Mouse (Mus musculus) limb, embryonic 14.5 days (tissue): ENCODE results near the gene Ttll1. TPM values are rescaled to one million over a fixed set of nuclear protein-coding genes. Genes with fewer than 3 reads are reported as not detected.
"Not testable (repeated sequence)": the region's sequence is repeated elsewhere in the genome, so short reads cannot be mapped to it uniquely, and the experiment has no call there.

Source experiments
- ATAC-seq: fragments of 200-750 bp; cut with Nextera tagmentation; 2 replicates; pipeline ENCODE4 v1.8.0; 2017; ENCODE audit warnings: low read depth, moderate number of reproducible peaks, moderate TSS enrichment; ENCODE audit not compliant: low FRiP score
- DNase-seq: peaks from one replicate; pipeline ENCODE4 v3.0.0-alpha.2; 2015; ENCODE audit warnings: low spot score
- H3K27ac ChIP-seq: fragments of 300-500 bp; sonication (generic); replicated peaks from 2 replicates; pipeline ENCODE4 v1.5.1; 2014; ENCODE audit warnings: low read depth, mild to moderate bottlenecking, low read length, moderate library complexity, mixed read lengths
- H3K27me3 ChIP-seq: fragments of 300-500 bp; sonication (generic); 2 replicates; pipeline ENCODE4 v1.6.1; 2014; ENCODE audit warnings: low read length, mixed read lengths; ENCODE audit not compliant: control insufficient read depth, insufficient read depth
- H3K36me3 ChIP-seq: fragments of 300-500 bp; sonication (generic); 2 replicates; pipeline ENCODE4 v1.6.1; 2014; ENCODE audit warnings: mild to moderate bottlenecking, low read length, moderate library complexity, mixed read lengths; ENCODE audit not compliant: control insufficient read depth, insufficient read depth
- H3K4me1 ChIP-seq: fragments of 300-500 bp; sonication (generic); 2 replicates; pipeline ENCODE4 v1.6.1; 2014; ENCODE audit warnings: antibody characterized with exemption, low read length, mixed read lengths; ENCODE audit not compliant: control insufficient read depth, insufficient read depth
- H3K4me2 ChIP-seq: fragments of 300-500 bp; sonication (generic); replicated peaks from 2 replicates; pipeline ENCODE4 v1.6.1; 2014; ENCODE audit warnings: low read depth, mild to moderate bottlenecking, low read length, moderate library complexity; ENCODE audit not compliant: severe bottlenecking
- H3K4me3 ChIP-seq: fragments of 300-500 bp; sonication (generic); replicated peaks from 2 replicates; pipeline ENCODE4 v1.5.1; 2014; ENCODE audit warnings: low read length
- H3K9ac ChIP-seq: fragments of 300-500 bp; sonication (generic); 2 replicates; pipeline ENCODE4 v1.6.1; 2014; ENCODE audit warnings: mild to moderate bottlenecking, low read depth, low read length, moderate library complexity; ENCODE audit not compliant: severe bottlenecking
- H3K9me3 ChIP-seq: fragments of 300-500 bp; sonication (generic); 2 replicates; pipeline ENCODE4 v1.6.1; 2016; ENCODE audit warnings: low read length; ENCODE audit not compliant: control insufficient read depth
- POLR2A ChIP-seq: fragments of 200-500 bp; IDR thresholded peaks from 2 replicates; pipeline ENCODE4 v1.8.0; 2012; ENCODE audit warnings: inconsistent platforms, mild to moderate bottlenecking, moderate library complexity, borderline replicate concordance; ENCODE audit not compliant: insufficient read depth, insufficient read length; ENCODE audit errors: extremely low read depth
- WGBS: fragments of 180-500 bp; shearing (Covaris S2); extraction: QIAGEN DNeasy Blood & Tissue Kit; methylation state at CpG from one replicate; pipeline ENCODE4 v1.1.7; 2014; 5-methylcytosine and 5-hydroxymethylcytosine counted together
- polyA plus RNA-seq, 2 experiments: library from polyadenylated mRNA; depleted of rRNA in 1 of 2; stranded (reverse) in 1 of 2; unstranded in 1 of 2; fragments of >200 nt; fragmentation: Nextera tagmentation in 1 of 2; extraction: Ambion mirVana in 1 of 2; gene quantifications; 2 replicates each; pipeline versions ENCODE4 v1.2.1 to v1.2.3; 2012 to 2014

Gene Ttll1
- polyA plus RNA-seq, 2 experiments, result 9.0 to 13.0 TPM

DNA sequence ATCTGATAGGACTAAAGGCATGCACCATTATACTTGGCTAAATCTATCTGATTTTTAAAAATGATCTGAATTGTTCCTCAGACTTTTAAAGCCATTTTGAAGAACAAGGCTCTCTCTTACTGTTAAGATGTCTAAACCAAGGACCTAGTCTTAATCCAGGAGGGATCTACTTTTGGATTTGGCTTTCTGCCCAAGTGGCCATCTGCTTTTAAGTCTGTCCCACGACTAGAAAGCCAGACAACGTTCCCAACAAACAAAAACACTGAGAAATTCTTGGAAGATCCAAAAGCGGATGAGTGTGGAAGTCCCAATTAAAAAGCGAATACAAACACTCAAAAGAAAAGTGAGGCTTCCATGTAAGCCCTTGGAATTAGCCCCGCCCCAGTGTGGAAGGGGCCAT, 4.3 kb upstream of the Ttll1 start:
- ATAC-seq (no peak), DNase-seq (no peak)
- Histone ChIP-seq H3K36me3 (no peaks in the 10 kb centered on the region), H3K4me1 (peaks cover 3% of the 10 kb centered on the region; the same call in 1 of the 2 replicates), H3K9ac (no peak overlapping the region), H3K4me3 (no peak overlapping the region), H3K27ac (no peak overlapping the region), H3K27me3 (no peaks in the 10 kb centered on the region), H3K4me2 (no peak overlapping the region), H3K9me3 (no peaks in the 10 kb centered on the region)
- TF ChIP-seq POLR2A, result no peak
- WGBS, result 69% methylated on average over 5 of the region's 5 CpGs

DNA sequence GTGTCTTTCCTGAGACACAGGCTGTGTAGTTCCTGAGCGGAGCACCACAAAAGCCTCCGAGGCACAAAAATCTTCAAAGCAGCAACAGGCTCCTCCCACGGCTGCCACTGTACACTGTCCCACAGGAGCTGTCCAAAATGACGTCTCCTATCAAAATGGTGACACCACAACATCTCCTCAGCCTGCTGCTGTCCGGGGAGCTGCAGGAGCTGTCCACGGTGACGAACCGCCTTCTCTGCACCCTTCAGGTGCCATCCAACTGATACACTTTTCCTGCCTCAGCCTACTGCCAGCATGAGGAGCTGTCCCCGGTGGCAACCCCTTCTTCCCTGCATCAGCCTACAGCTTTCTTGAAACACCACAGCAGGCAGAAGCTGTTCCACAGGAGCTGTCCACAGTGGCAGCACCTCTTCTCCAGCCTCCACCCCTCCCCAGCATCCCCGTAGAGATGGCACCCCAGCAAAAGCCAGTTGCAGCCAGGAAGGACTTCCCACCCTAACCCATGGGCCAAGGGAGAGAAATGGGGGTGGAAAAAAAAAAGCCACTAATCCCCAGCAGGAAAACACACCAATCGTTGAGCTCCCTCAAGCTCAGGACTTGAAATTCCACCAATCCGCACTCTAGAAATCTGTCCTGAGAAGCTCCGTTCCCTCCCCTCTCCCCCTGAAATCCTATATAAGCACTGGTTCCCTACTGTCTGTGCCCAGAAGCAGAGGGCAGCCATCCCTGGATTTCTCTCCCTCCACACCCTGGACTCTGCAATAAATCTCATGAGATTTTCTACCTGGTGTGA, 2.0 kb upstream of the Ttll1 start:
- no peak overlapping the region for H3K9ac ChIP-seq
- no peaks in the 10 kb centered on the region for H3K36me3 ChIP-seq
- DNase-seq, result no peak
- no peak overlapping the region for H3K4me2 ChIP-seq
- WGBS, result 68% methylated on average over 13 of the region's 13 CpGs
- peaks cover 3% of the 10 kb centered on the region; the same call in 1 of the 2 replicates for H3K4me1 ChIP-seq
- H3K27ac ChIP-seq, result no peak overlapping the region
- no peak overlapping the region for H3K4me3 ChIP-seq
- H3K27me3 ChIP-seq, result no peaks in the 10 kb centered on the region
- TF ChIP-seq POLR2A, result no peak
- ATAC-seq, result no peak
- no peaks in the 10 kb centered on the region for H3K9me3 ChIP-seq

DNA sequence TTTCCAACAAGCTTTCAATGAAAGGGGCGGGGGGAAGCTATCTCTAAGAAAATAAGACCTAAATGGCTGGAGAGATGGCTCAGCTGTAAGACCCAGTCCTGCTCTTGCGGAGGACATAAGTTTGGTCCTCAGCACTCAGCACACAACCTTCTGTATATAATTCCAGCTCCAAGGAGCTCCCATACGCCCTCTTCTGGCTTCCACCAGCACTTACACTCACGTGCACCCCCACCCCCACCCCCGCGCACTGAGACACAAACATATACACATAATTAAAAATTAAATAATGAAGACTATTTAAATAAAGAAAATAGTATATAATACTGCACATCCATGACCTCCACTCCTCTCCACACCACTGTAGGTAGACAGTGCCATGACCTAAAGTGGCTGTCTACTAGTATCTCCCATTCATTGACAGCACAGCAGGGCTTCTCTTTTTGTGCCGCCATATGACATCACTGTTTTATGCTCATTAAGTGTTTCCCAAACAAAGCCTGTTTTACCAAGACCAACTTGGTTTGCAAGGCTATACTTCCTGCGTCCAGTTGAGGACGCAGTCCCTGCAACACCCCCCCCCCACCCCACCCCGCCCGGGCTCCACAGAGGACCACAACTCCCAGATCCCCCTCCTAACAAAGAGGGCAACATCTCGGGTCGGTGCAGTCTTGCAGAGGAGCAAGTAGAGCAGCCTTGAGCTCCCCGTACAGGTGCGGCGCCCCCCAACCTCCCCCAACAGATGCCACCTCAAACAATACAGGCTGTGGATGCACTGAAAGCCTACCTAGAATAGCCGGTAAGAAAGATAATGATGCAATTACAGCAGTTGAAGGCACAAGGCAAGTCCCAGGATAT, 516 bp downstream of the Ttll1 start:
- H3K9me3 ChIP-seq, result no peaks in the 10 kb centered on the region
- H3K9ac ChIP-seq, result peak overlapping the region; percentile 52
- no peak overlapping the region for H3K27ac ChIP-seq
- H3K27me3 ChIP-seq, result no peaks in the 10 kb centered on the region
- no peak for TF ChIP-seq POLR2A
- H3K4me3 ChIP-seq, result peak overlapping the region; percentile 48
- ATAC-seq (peak; percentile 61), DNase-seq (no peak)
- peak overlapping the region; percentile 71 for H3K4me2 ChIP-seq
- WGBS, result 29% methylated on average over 17 of the region's 17 CpGs
- H3K4me1 ChIP-seq, result peaks cover 3% of the 10 kb centered on the region; the same call in 1 of the 2 replicates
- H3K36me3 ChIP-seq, result no peaks in the 10 kb centered on the region

GRCm38 (mm10) chr15:83501483-83501882, 9.2 kb downstream of the Ttll1 start:
- not testable (repeated sequence) for H3K27ac ChIP-seq, ATAC-seq, DNase-seq, H3K4me2 ChIP-seq, H3K9ac ChIP-seq, H3K4me3 ChIP-seq, H3K9me3 ChIP-seq, H3K4me1 ChIP-seq, H3K27me3 ChIP-seq
- 84% methylated on average over 6 of the region's 6 CpGs for WGBS
- H3K36me3 ChIP-seq, result peaks cover 22% of the 10 kb centered on the region

- no peak overlapping the region for H3K27ac ChIP-seq
- H3K36me3 ChIP-seq, result peaks cover 32% of the 10 kb centered on the region
- H3K4me2 ChIP-seq, result no peak overlapping the region
- no peaks in the 10 kb centered on the region for H3K4me1 ChIP-seq
- H3K9ac ChIP-seq, result no peak overlapping the region
- DNase-seq (no peak), ATAC-seq (no peak)
- no peaks in the 10 kb centered on the region for H3K27me3 ChIP-seq
- no peak overlapping the region for H3K4me3 ChIP-seq
- TF ChIP-seq POLR2A, result no peak
- H3K9me3 ChIP-seq, result no peaks in the 10 kb centered on the region
- 52% methylated on average over 3 of the region's 3 CpGs for WGBS
Observed at GRCm38 (mm10) chr15:83500352-83500751, 10.3 kb downstream of the Ttll1 start.
